Mouse (Mus musculus) bone marrow macrophage, adult 2 months (primary cell): ENCODE results near the gene Creg1.

Source experiments
- CTCF ChIP-seq: IDR thresholded peaks from 2 replicates; pipeline ENCODE4 v1.5.1; 2012; ENCODE audit warnings: low read depth, mild to moderate bottlenecking, low read length, moderate library complexity
- POLR2A ChIP-seq: IDR thresholded peaks from 2 replicates; pipeline ENCODE4 v1.6.1; 2012; ENCODE audit warnings: mild to moderate bottlenecking, low read depth, low read length, borderline replicate concordance

DNA sequence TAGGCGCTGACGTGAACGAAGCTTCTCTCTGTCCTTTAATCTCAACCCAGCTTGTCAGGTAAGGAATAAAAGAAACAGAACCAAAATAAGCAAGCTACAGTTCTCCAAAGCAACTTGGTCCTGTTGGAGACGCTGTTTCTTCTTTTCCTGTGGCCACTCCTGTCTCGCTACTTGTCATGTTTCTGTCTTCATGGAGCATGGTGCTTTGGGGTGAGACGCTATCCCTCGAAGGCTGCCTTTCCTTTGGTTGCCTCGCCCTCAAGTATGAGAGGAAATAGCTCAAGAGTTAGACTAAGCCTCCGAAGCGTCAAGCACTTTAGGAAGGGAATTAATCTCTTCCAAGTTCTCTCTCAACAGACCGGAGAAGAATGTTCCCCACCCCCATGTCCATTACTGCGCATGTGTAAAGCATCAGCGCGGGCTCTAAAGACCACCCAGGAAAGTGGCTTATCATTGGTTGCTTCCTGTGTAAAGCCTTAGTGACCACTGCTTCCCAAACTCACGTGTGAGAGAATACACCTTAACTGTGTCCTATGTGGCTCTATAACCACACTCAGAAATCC lies 44.9 kb upstream of the Creg1 start:
- TF ChIP-seq POLR2A (no peak), CTCF (no peak)
